Mouse (Mus musculus) neural tube, embryonic 14.5 days (tissue): ENCODE data around the gene Col5a3. TPM values are rescaled to one million over a fixed set of nuclear protein-coding genes. Genes with fewer than 3 reads are reported as not detected.
A peak's percentile ranks its signal among the peaks of the same experiment; 100 is the strongest.

Experiments used
- ATAC-seq: fragments of 200-750 bp; cut with Nextera tagmentation; 2 replicates; pipeline ENCODE4 v1.8.0; 2017; ENCODE audit warnings: low read depth, mild to moderate bottlenecking, moderate TSS enrichment, moderate library complexity
- H3K27ac ChIP-seq: fragments of 300-500 bp; sonication (generic); 2 replicates; pipeline ENCODE4 v1.5.1; 2014; ENCODE audit warnings: low read depth, mild to moderate bottlenecking, control low read depth, low read length, moderate library complexity, mixed read lengths
- H3K27me3 ChIP-seq: fragments of 300-500 bp; sonication (generic); 2 replicates; pipeline ENCODE4 v1.6.1; 2014; ENCODE audit warnings: low read length; ENCODE audit not compliant: control insufficient read depth, insufficient read depth
- H3K36me3 ChIP-seq: fragments of 300-500 bp; sonication (generic); 2 replicates; pipeline ENCODE4 v1.6.1; 2014; ENCODE audit warnings: low read length, mixed read lengths; ENCODE audit not compliant: control insufficient read depth, insufficient read depth
- H3K4me1 ChIP-seq: fragments of 300-500 bp; sonication (generic); 2 replicates; pipeline ENCODE4 v1.6.1; 2014; ENCODE audit warnings: low read length; ENCODE audit not compliant: control insufficient read depth, insufficient read depth
- H3K4me2 ChIP-seq: fragments of 300-500 bp; sonication (generic); 2 replicates; pipeline ENCODE4 v1.6.1; 2014; ENCODE audit warnings: mild to moderate bottlenecking, low read depth, low read length, control low read depth
- H3K4me3 ChIP-seq: fragments of 300-500 bp; sonication (generic); 2 replicates; pipeline ENCODE4 v1.5.1; 2014; ENCODE audit warnings: low read depth, low read length, control low read depth, mixed read lengths
- H3K9ac ChIP-seq: fragments of 300-500 bp; sonication (generic); replicated peaks from 2 replicates; pipeline ENCODE4 v1.6.1; 2014; ENCODE audit warnings: low read depth, mild to moderate bottlenecking, control low read depth, low read length, mixed read lengths
- H3K9me3 ChIP-seq: fragments of 300-500 bp; sonication (generic); 2 replicates; pipeline ENCODE4 v1.6.1; 2016; ENCODE audit warnings: low read length; ENCODE audit not compliant: control insufficient read depth
- WGBS: fragments of 180-500 bp; shearing (Covaris S2); extraction: QIAGEN DNeasy Blood & Tissue Kit; methylation state at CpG from one replicate; pipeline ENCODE4 v1.1.7; 2014; 5-methylcytosine and 5-hydroxymethylcytosine counted together
- polyA plus RNA-seq: library from polyadenylated mRNA; unstranded; fragments of >200 nt; fragmentation: Nextera tagmentation; extraction: Ambion mirVana; gene quantifications from 2 replicates; pipeline ENCODE4 v1.2.1, GENCODE M21; 2014

The Col5a3 gene
- polyA plus RNA-seq, 1 experiment from 2014 or later = 0.76 TPM

GRCm38 (mm10) chr9:20789651-20790050, 25.2 kb downstream of the Col5a3 start:
- Histone ChIP-seq H3K4me2 (no peak overlapping the region), H3K27me3 (no peaks in the 10 kb centered on the region), H3K4me1 (no peaks in the 10 kb centered on the region), H3K9me3 (no peaks in the 10 kb centered on the region), H3K9ac (no peak overlapping the region), H3K36me3 (no peaks in the 10 kb centered on the region), H3K4me3 (no peak overlapping the region), H3K27ac (no peak overlapping the region)
- 86% methylated on average over 3 of the region's 4 CpGs for WGBS
- ATAC-seq = no peak

GRCm38 (mm10) chr9:20787992-20788391, 26.9 kb downstream of the Col5a3 start:
- H3K4me1 ChIP-seq = no peaks in the 10 kb centered on the region
- 77% methylated on average over 8 of the region's 8 CpGs for WGBS
- no peak for ATAC-seq
- no peak overlapping the region for H3K9ac ChIP-seq
- H3K27ac ChIP-seq = no peak overlapping the region
- no peak overlapping the region for H3K4me3 ChIP-seq
- H3K27me3 ChIP-seq = no peaks in the 10 kb centered on the region
- H3K36me3 ChIP-seq = no peaks in the 10 kb centered on the region
- H3K9me3 ChIP-seq = no peaks in the 10 kb centered on the region
- H3K4me2 ChIP-seq = no peak overlapping the region

- Histone ChIP-seq H3K4me1 (no peaks in the 10 kb centered on the region), H3K4me2 (no peak overlapping the region), H3K27me3 (no peaks in the 10 kb centered on the region), H3K9me3 (no peaks in the 10 kb centered on the region), H3K27ac (no peak overlapping the region), H3K36me3 (no peaks in the 10 kb centered on the region), H3K4me3 (no peak overlapping the region), H3K9ac (no peak overlapping the region)
- WGBS = 77% methylated on average over 6 of the region's 6 CpGs
- ATAC-seq = no peak
These were observed 29.8 kb downstream of the Col5a3 start for GRCm38 (mm10) chr9:20785055-20785454.

GRCm38 (mm10) chr9:20781286-20781685, 33.6 kb downstream of the Col5a3 start:
- H3K4me3 ChIP-seq = no peak overlapping the region
- no peak overlapping the region for H3K4me2 ChIP-seq
- 87% methylated on average over 3 of the region's 3 CpGs for WGBS
- H3K27ac ChIP-seq = no peak overlapping the region
- H3K4me1 ChIP-seq = no peaks in the 10 kb centered on the region
- H3K27me3 ChIP-seq = no peaks in the 10 kb centered on the region
- ATAC-seq = no peak
- H3K36me3 ChIP-seq = no peaks in the 10 kb centered on the region
- H3K9me3 ChIP-seq = no peaks in the 10 kb centered on the region
- no peak overlapping the region for H3K9ac ChIP-seq

- Histone ChIP-seq H3K36me3 (no peaks in the 10 kb centered on the region), H3K4me3 (no peak overlapping the region), H3K27me3 (no peaks in the 10 kb centered on the region), H3K4me1 (no peaks in the 10 kb centered on the region), H3K9me3 (no peaks in the 10 kb centered on the region), H3K27ac (no peak overlapping the region), H3K9ac (no peak overlapping the region), H3K4me2 (no peak overlapping the region)
- no peak for ATAC-seq
- 74% methylated on average over 2 of the region's 2 CpGs for WGBS
These were observed 49.6 kb downstream of the Col5a3 start for GRCm38 (mm10) chr9:20765274-20765673.

GRCm38 (mm10) chr9:20763099-20763498, 51.8 kb downstream of the Col5a3 start:
- no peak overlapping the region for H3K4me2 ChIP-seq
- H3K27me3 ChIP-seq = no peaks in the 10 kb centered on the region
- H3K9ac ChIP-seq = no peak overlapping the region
- H3K27ac ChIP-seq = no peak overlapping the region
- no peak overlapping the region for H3K4me3 ChIP-seq
- no peaks in the 10 kb centered on the region for H3K36me3 ChIP-seq
- no peaks in the 10 kb centered on the region for H3K4me1 ChIP-seq
- ATAC-seq = no peak
- 89% methylated on average over 1 of the region's 1 CpGs for WGBS
- no peaks in the 10 kb centered on the region for H3K9me3 ChIP-seq

GRCm38 (mm10) chr9:20762197-20762961, 52.5 kb downstream of the Col5a3 start:
- Histone ChIP-seq H3K4me3 (no peak overlapping the region), H3K4me1 (no peaks in the 10 kb centered on the region), H3K9ac (no peak overlapping the region), H3K4me2 (no peak overlapping the region), H3K27me3 (no peaks in the 10 kb centered on the region), H3K36me3 (no peaks in the 10 kb centered on the region), H3K9me3 (no peaks in the 10 kb centered on the region), H3K27ac (no peak overlapping the region)
- peak; percentile 70; the same call in 1 of the 2 replicates for ATAC-seq
- 45% methylated on average over 7 of the region's 7 CpGs for WGBS

- no peaks in the 10 kb centered on the region for H3K9me3 ChIP-seq
- H3K27ac ChIP-seq = no peak overlapping the region
- H3K36me3 ChIP-seq = no peaks in the 10 kb centered on the region
- no peaks in the 10 kb centered on the region for H3K4me1 ChIP-seq
- no peak overlapping the region for H3K9ac ChIP-seq
- ATAC-seq = no peak
- H3K27me3 ChIP-seq = no peaks in the 10 kb centered on the region
- H3K4me3 ChIP-seq = no peak overlapping the region
- 84% methylated on average over 3 of the region's 3 CpGs for WGBS
- H3K4me2 ChIP-seq = no peak overlapping the region
These were observed 53.5 kb downstream of the Col5a3 start for GRCm38 (mm10) chr9:20761388-20761787.

GRCm38 (mm10) chr9:20760813-20761212, 54.1 kb downstream of the Col5a3 start:
- no peak overlapping the region for H3K27ac ChIP-seq
- 70% methylated on average over 12 of the region's 12 CpGs for WGBS

More at GRCm38 (mm10) chr9:20760813-20761212, 54.1 kb downstream of the Col5a3 start:
- Histone ChIP-seq H3K4me3 (no peak overlapping the region), H3K36me3 (no peaks in the 10 kb centered on the region), H3K4me2 (no peak overlapping the region), H3K9ac (no peak overlapping the region), H3K9me3 (no peaks in the 10 kb centered on the region), H3K27me3 (no peaks in the 10 kb centered on the region), H3K4me1 (no peaks in the 10 kb centered on the region)
- no peak for ATAC-seq
